Mouse (Mus musculus) cerebellum, postnatal 14 days (tissue): Measurements from ENCODE around the gene C2cd3.

ENCODE experiments used
- DNase-seq, 2 experiments: peaks; one replicate each; pipeline ENCODE4 v3.0.0; 2021; ENCODE audit warnings: mixed read lengths in 2 of 2

C2cd3 gene

DNA sequence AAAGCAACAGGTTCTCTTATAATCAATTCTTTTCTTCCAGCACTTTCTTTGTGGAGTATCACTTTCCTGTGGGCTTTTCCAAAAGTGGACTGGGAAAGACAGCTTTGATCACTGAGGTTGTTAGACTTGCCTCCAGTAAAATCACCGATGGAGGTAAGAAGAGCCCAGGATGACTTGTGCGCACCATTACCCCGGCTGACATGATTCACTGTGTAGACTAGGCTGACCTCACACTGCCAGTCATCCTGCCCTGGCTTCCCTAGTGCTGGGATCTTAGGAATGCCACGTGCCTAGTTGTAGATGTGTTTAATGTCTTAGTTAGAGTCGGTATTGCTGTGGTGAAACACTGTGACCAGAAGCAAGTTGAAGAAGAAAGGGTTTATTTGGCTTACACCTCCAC, 35.6 kb downstream of the C2cd3 start:
- no peak for DNase-seq

GRCm38 (mm10) chr7:100408684-100409083, 36.7 kb downstream of the C2cd3 start:
- no peak for DNase-seq

- no peak for DNase-seq
Observed at GRCm38 (mm10) chr7:100425795-100426194, 53.8 kb downstream of the C2cd3 start.

- peak; percentile 63 to 73 for DNase-seq
Observed at GRCm38 (mm10) chr7:100429102-100429501, 57.1 kb downstream of the C2cd3 start.

DNA sequence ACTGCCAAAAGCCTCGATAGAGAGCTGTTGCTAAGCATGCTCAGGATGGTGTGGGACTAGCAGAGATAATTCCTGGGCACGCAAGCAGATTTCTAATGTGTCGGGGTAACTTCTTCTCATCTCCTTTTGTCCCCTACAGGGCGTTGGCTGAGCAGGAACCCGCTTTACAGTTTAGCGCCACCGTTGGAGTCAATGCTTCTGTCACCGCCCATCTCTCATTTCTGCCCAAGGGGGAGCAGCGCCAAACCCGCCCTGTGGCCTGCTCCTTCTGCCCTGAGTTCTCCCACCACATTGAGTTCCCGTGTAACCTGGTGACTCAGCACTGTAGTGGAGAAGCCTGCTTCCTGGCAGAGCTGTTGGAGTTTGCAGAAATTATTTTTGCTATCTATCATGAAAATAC, 57.9 kb downstream of the C2cd3 start:
- no peak for DNase-seq

GRCm38 (mm10) chr7:100431103-100431502, 59.1 kb downstream of the C2cd3 start:
- no peak for DNase-seq

GRCm38 (mm10) chr7:100433295-100433694, 61.3 kb downstream of the C2cd3 start:
- no peak for DNase-seq

- no peak for DNase-seq
Observed at GRCm38 (mm10) chr7:100443728-100444127, 71.7 kb downstream of the C2cd3 start.

DNA sequence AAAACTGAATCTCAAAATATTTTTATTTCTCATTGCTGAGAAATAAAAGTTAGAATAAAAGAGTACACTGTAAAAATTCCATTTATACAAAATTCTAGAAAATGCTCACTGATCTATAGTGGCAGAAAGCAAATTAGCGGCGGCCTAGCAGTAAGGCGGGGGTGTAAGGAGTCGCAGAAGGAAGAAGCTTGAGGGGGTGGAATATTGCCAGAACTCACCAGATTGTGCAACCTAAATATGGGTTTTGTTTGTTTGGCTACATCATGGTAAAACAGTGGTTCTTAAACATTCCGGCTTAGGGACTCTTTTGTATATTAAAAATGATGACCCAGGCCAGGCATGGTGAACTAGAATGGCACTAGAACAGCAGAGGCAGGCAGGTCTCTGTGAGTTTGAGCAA, 74.2 kb downstream of the C2cd3 start:
- no peak for DNase-seq

- no peak for DNase-seq
Observed at GRCm38 (mm10) chr7:100448530-100448929, 76.5 kb downstream of the C2cd3 start.

- no peak for DNase-seq
Observed at GRCm38 (mm10) chr7:100448985-100449384, 77.0 kb downstream of the C2cd3 start.

DNA sequence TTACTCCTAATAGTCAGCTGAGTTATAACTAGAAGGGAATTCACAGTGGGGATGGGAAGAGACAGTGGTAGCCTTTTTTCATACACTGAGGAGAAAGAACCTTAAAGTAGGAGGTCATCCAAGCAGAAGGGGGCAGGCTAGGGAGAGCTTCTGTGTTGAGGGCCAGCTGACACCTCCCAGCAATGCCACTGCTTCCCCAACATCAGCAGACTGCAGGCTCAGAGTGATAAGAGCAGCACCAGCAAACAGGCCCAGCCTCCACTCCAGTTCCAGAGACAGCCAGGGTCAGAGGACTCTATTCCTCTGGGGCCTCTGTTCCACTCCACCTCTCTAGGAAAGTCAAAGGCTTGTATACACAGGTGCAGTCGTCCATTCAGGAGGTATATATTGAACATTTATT, 86.1 kb downstream of the C2cd3 start:
- no peak for DNase-seq

DNA sequence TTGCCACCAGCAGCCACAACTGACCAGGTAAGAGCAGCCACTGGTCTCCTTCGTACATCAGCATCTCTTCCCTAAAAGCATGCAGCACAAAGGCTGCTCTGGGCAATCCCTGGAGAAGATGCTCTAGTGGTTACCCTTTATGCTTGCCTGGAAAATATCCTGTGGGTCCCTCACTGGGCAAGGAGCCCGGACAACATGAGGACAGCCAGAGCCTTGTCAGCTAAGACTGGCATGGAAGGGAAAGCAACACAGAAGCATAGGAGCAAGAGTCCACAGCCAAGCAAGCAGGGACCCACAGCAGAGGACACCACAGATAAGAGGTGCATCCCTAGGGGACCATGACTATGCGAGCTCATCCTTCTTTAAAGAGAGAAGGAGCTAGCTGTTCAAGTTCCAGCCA, 87.8 kb downstream of the C2cd3 start:
- DNase-seq: peak; percentile 72 to 74

GRCm38 (mm10) chr7:100461621-100462151, 89.7 kb downstream of the C2cd3 start:
- peak; percentile 34 to 36 for DNase-seq

GRCm38 (mm10) chr7:100463194-100463593, 91.2 kb downstream of the C2cd3 start:
- DNase-seq: no peak

DNA sequence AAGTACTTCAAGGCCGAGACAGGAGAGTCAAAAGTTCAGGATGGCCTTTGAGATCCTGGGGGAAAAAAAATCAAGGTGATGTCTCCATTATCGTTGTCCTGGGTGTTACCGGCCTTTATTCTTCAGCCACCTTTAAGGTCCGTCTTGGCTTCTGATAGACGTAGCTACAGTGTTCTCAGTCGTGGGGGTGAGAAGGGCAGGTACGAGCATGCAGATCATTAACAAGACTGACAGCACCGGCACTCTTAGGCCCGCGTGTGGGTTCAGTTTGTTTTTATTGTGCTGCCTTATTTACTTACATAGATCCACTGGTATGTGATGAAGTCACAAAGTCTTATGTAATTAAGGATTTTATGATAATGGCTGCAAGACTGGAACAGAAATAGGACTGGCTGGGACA, 91.7 kb downstream of the C2cd3 start:
- no peak for DNase-seq

DNA sequence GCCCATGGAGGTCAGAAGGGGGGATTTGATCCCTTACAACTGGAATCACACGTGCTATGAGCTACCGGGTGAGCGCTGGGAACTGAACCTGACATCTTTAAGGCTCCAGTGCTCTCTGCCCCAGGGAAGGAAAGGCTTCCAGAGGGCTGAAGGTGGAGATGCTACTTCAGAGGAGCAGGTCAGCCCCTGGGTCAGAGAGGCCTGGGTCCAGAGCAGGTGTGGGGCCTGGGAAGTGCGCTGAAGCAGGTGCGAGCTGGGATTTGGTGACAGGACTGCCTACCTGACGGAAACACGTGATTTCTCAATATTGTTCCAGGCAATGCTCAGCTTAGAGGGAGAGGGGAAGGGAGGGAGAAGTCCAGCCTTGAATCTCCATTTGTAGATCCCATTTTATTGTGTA, 92.2 kb downstream of the C2cd3 start:
- DNase-seq: no peak

- DNase-seq: peak; percentile 20 to 57
Observed at GRCm38 (mm10) chr7:100465248-100465647, 93.2 kb downstream of the C2cd3 start.

DNA sequence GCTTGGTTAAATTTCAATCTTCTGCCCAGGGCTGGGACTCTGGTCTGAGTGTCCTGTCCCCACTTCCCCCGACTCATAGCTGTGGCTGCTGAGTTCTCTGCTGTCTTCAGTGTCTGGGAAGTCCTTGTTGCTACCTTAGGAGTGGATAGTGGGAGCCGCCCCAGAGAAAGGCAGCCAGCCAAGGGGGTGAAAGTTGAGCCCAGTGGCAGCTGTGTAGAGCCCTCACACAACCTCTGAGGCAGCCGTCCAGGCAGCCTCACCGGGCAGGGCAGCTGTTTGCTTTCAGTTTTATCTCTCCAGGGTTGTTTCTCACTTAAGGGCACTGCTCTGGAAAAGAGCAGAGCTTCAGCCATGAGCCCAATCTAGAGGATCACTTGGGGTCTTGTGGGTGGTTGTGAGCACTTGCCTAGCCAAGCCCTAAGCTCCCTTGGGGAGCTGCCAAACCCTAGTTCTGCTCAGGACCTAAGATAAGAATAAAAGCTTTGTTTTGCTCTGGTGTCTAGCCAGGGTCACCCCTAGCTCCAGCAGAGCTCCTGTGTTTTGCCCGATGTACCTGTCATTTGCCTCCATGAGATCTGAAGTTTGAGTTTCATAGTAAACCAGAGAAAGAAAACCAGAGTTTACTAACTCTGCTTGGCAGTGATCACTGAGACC, 93.8 kb downstream of the C2cd3 start:
- peak; percentile 24 to 39 for DNase-seq

DNA sequence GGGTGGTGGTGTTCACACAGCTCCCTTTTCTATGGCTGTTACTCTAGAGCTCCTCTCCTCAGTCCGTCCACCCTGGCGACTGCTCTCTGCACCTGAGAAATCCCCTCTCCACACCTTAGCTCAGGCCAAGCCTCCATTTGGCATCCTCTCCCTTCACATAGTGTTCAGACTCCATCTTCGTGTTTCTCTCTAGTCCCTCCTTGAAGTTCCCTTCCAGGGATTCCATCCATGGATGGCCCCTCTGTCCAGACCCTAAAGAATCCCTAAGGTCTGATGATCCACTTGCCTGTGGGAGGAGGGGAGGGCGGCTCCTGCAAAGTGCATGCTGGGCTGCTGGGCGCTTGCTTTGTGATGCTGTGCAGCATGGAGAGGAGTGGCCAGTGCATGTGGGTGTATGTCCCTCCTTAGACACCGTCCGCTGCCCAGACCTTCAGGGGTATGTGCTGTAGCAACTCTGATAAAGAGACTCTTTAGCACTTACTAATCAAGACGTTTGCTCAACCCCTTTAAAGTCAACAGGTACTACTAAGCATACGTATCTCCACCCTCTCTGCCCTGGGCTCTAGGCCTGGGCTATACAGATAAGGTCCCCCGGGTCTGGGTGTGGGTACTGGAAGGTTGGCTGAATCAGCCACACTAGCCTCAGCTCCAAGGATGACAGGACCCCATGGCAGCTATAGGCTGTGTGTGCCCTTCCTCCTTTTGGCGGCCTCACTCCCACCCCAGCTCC, 94.9 kb downstream of the C2cd3 start:
- DNase-seq: no peak

DNA sequence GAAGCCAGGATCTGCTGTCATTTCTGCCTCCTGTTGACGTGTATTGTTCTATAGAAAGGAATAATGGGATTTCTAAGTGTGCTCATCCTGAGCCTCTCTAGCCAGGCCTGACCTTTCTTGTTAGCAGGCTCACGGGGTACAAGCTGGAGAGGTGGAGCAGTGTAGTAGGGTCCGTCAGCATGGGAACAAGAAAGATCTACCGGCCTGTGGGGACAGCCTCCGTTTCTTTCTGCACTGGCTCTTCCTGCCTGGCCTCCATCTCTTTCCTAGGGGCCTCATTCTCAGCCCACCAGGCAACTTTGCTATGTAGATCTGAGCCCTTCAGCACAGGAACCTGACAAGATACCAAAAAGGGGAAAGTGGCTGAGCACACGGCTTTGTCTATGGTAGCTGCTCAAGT, 96.7 kb downstream of the C2cd3 start:
- no peak for DNase-seq

DNA sequence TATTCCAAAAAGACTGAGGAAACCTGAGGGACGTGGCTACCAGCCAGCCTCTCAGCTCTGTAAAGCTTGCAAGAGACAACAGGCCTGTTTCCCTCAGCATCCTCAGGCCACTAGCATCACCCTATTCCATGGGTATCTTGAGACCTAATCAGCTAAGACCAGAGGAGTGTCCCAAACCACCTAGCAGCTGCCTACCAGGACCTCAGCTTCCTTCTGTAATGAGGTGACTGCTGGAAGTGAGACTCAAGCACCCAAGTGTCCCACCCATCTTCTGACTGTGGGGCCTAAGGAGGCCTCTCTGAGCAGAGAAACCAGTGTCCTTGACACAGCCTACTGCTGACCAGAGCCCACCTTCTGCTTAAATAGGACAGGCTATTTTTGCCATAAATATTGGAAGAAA, 97.5 kb downstream of the C2cd3 start:
- no peak for DNase-seq

GRCm38 (mm10) chr7:100470796-100471406, 98.9 kb downstream of the C2cd3 start:
- no peak for DNase-seq

- no peak for DNase-seq
Observed at GRCm38 (mm10) chr7:100471407-100471797, 99.4 kb downstream of the C2cd3 start.
